Mouse (Mus musculus) kidney, adult 2 months (tissue): ENCODE data around the gene Senp6.

Experiments
- CTCF ChIP-seq: fragments of 200-500 bp; conservative IDR thresholded peaks from 2 replicates; pipeline ENCODE4 v1.5.1; 2011; ENCODE audit warnings: low read depth, mild to moderate bottlenecking, control low read depth, low read length, moderate library complexity, mixed read lengths; ENCODE audit not compliant: insufficient read depth, insufficient read length
- POLR2A ChIP-seq: fragments of 200-500 bp; IDR thresholded peaks from one replicate; pipeline ENCODE4 v1.6.1; 2011; ENCODE audit warnings: low read depth, low read length, control low read depth

- TF ChIP-seq CTCF, result no peak
- no peak for TF ChIP-seq POLR2A
Observed at GRCm38 (mm10) chr9:80022821-80023220, 43.9 kb upstream of the Senp6 start.
